Mouse (Mus musculus) thymus, adult 2 months (tissue): ENCODE data around the gene Araf. TPM values are rescaled to one million over a fixed set of nuclear protein-coding genes. Genes with fewer than 3 reads are reported as not detected.

Experiments used
- DNase-seq: peaks from one replicate; pipeline ENCODE4 v3.0.0; 2021
- H3K27ac ChIP-seq: fragments of 200-500 bp; 2 replicates; pipeline ENCODE4 v1.5.1; 2012; ENCODE audit warnings: low read length, control low read depth; ENCODE audit not compliant: control insufficient read depth, insufficient read depth
- H3K27me3 ChIP-seq: fragments of 200-500 bp; 2 replicates; pipeline ENCODE4 v1.6.1; 2012; ENCODE audit warnings: mild to moderate bottlenecking, low read length, moderate library complexity, mixed read lengths; ENCODE audit not compliant: control insufficient read depth, insufficient read depth
- H3K36me3 ChIP-seq: fragments of 200-500 bp; 2 replicates; pipeline ENCODE4 v1.6.1; 2012; ENCODE audit warnings: mild to moderate bottlenecking, low read length, moderate library complexity; ENCODE audit not compliant: control insufficient read depth, insufficient read depth
- H3K4me1 ChIP-seq: fragments of 200-500 bp; replicated peaks from 2 replicates; pipeline ENCODE4 v1.6.1; 2012; ENCODE audit warnings: low read length; ENCODE audit not compliant: control insufficient read depth, insufficient read depth
- H3K4me3 ChIP-seq: fragments of 200-500 bp; 2 replicates; pipeline ENCODE4 v1.5.1; 2012; ENCODE audit warnings: mild to moderate bottlenecking, low read length, control low read depth, moderate library complexity; ENCODE audit not compliant: control insufficient read depth, insufficient read depth
- CTCF ChIP-seq: fragments of 200-500 bp; IDR thresholded peaks from 2 replicates; pipeline ENCODE4 v1.5.1; 2012; ENCODE audit warnings: mild to moderate bottlenecking, control low read depth, low read length, moderate library complexity, borderline replicate concordance; ENCODE audit not compliant: control insufficient read depth, poor library complexity, insufficient read depth; ENCODE audit errors: extremely low read depth
- POLR2A ChIP-seq: fragments of 200-500 bp; IDR thresholded peaks from 2 replicates; pipeline ENCODE4 v1.6.1; 2012; ENCODE audit warnings: mild to moderate bottlenecking, low read length, control low read depth, moderate library complexity; ENCODE audit not compliant: control insufficient read depth, poor library complexity, insufficient read depth; ENCODE audit errors: extremely low read depth
- WGBS: fragments of 180-500 bp; shearing (Covaris S2); methylation state at CpG from one replicate; pipeline ENCODE4 v1.1.7; 2018; 5-methylcytosine and 5-hydroxymethylcytosine counted together
- polyA plus RNA-seq: library from polyadenylated mRNA; depleted of rRNA; stranded (reverse); fragments of >200 nt; gene quantifications from 2 replicates; pipeline ENCODE4 v1.2.3, GENCODE M21; 2012; rRNA removed

Gene Araf
- polyA plus RNA-seq = 194 and 224 TPM in 2 replicates

- no peaks in the 10 kb centered on the region for H3K36me3 ChIP-seq
- peaks cover 9% of the 10 kb centered on the region; the same call in 1 of the 2 replicates for H3K4me1 ChIP-seq
- H3K27me3 ChIP-seq = no peaks in the 10 kb centered on the region
- WGBS = 11% methylated on average over 6 of the region's 7 CpGs
- DNase-seq = no peak
- H3K27ac ChIP-seq = peak within 1 kb of the TSS; percentile 92
- H3K4me3 ChIP-seq = peak within 1 kb of the TSS; percentile 66
- TF ChIP-seq POLR2A (no peak), CTCF (no peak)
Observed at GRCm38 (mm10) chrX:20797681-20798080, at the start of gene Araf. Araf (plus strand) TSS chrX:20797814.

- Histone ChIP-seq H3K27me3 (no peaks in the 10 kb centered on the region), H3K4me1 (no peaks in the 10 kb centered on the region), H3K36me3 (no peaks in the 10 kb centered on the region), H3K4me3 (no peak overlapping the region), H3K27ac (no peak overlapping the region)
- DNase-seq = no peak
- no peak for TF ChIP-seq POLR2A
- TF ChIP-seq CTCF = no peak
- 100% methylated on average over 2 of the region's 2 CpGs for WGBS
Observed at GRCm38 (mm10) chrX:20748829-20749228, 48.8 kb upstream of the Araf start.

DNA sequence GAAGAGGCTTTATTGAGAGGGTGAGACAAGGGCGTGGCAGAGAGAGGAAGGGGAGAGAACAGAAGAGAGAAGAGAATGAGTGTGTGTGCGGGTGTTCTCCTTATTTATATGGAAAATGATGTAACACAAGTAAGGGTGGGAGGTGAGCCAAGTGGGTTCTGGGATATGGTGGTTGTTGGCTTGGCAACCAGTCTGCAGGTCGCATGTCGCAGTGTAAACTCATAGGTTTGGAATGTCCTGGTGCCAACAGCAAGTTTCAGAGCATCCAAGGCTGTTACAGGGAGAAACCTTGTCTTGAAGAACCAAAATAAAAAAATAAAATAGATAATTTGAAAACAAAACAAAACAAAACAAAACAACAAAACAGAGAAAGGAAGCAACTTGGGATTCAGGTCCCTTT, 36.4 kb upstream of the Araf start:
- no peak overlapping the region for H3K27ac ChIP-seq
- WGBS = 99% methylated on average over 4 of the region's 4 CpGs
- no peak for TF ChIP-seq CTCF
- TF ChIP-seq POLR2A = no peak
- no peaks in the 10 kb centered on the region for H3K36me3 ChIP-seq
- no peaks in the 10 kb centered on the region for H3K27me3 ChIP-seq
- no peaks in the 10 kb centered on the region for H3K4me1 ChIP-seq
- DNase-seq = no peak
- H3K4me3 ChIP-seq = no peak overlapping the region

DNA sequence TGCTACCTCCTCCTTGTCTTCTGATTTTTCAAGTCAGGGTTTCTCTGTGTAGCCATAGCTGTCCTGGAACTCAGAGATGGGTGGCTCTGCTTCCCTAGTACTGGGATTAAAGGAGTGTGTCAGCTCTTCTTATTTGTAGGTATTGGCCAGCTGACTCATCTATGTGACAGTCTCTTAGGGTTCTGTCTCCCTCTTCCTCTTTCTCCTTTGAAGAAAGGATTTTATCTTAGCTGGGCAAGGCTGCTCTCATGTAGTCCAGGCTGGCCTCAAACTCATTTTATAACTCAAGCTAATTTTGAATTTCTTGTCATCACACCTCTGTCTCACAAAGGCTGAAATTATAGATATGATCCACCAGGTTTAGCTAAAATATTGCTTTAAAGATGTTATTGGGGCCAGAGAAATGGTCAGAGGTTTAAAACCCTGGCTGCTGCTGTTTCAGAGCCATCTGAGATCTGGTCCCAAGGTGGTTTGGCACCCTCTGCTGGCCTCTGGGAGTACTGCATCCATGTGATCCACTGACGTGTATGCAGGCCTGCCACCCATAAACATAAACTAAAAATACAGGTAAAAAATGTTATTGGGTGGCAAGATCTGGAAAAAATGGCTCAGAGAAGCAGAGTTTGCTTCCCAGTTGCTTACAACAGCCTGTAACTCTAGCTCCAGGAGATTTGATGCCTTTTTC, 26.8 kb upstream of the Araf start:
- Histone ChIP-seq H3K27ac (no peak overlapping the region), H3K27me3 (no peaks in the 10 kb centered on the region), H3K36me3 (no peaks in the 10 kb centered on the region), H3K4me3 (no peak overlapping the region), H3K4me1 (peaks cover 8% of the 10 kb centered on the region)
- TF ChIP-seq POLR2A (no peak), CTCF (peak; percentile 51; the same call in 1 of the 2 replicates)
- 0% methylated on average over 1 of the region's 1 CpGs for WGBS
- peak; percentile 78 for DNase-seq

- Histone ChIP-seq H3K36me3 (no peaks in the 10 kb centered on the region), H3K27ac (no peak overlapping the region), H3K4me3 (no peak overlapping the region), H3K27me3 (no peaks in the 10 kb centered on the region), H3K4me1 (peaks cover 8% of the 10 kb centered on the region)
- no peak for DNase-seq
- 21% methylated on average over 2 of the region's 2 CpGs for WGBS
- TF ChIP-seq POLR2A (no peak), CTCF (no peak)
Observed at GRCm38 (mm10) chrX:20771666-20772065, 25.9 kb upstream of the Araf start.

DNA sequence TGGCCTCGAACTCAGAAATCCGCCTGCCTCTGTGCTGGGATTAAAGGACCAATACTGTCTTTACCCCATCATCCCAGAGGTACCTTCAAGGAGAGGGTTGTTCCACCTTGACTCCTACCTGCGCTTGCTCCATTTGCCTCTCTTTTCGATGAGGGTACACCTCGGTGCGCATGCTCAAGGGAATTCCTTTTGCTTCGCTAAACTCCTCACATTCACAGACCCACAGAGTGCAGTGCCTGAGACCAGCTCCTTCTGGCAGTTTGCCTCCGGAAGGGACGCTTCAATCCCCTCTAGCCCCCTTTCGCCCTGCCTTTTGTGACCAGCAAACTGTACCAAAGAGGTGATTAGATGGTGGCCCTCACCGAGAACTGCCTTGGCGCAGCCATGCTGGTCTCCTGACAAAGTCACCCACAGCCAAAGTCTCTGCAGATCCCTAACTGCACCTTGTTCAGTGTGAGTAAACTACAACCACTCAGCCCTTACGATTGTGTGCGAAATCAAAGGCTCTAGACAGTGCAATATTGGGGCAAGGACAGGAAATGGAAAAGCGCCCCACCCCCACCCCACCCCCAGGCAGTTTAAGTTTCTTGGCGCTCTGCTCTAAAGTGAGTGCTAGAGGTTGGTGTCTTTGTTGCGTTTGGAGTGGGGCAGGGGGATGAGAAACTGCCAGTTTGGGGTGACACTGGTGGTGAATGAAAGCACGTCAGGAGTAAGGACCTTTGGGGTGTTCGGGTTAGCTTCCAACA, 22.2 kb upstream of the Araf start:
- no peak for TF ChIP-seq CTCF
- no peak for TF ChIP-seq POLR2A
- DNase-seq = no peak

DNA sequence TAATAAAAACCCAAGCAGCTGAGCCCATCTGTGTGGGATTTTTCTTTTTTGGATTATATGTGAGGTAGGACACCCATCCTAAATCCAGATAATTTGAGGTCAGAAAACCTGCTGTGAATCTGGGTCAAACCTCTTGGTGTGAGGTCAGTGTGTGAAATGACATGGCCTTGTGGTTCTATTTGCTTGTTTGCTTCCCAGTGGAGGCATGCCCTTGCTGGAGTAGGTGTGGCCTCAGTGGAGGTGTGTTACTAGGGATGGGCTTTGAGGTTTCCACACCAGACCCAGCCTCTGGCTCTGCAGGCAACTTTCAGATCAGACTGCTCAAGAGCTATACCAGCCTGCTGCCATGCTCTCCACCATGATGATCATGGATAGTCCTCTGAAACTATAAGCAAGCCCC, 20.0 kb upstream of the Araf start:
- Histone ChIP-seq H3K27ac (no peak overlapping the region), H3K4me3 (no peak overlapping the region), H3K27me3 (no peaks in the 10 kb centered on the region), H3K4me1 (peaks cover 8% of the 10 kb centered on the region), H3K36me3 (no peaks in the 10 kb centered on the region)
- no peak for TF ChIP-seq CTCF
- no peak for TF ChIP-seq POLR2A
- no peak for DNase-seq

More for the DNA sequence above, 22.2 kb upstream of the Araf start:
- no peak overlapping the region for H3K27ac ChIP-seq
- H3K27me3 ChIP-seq = no peaks in the 10 kb centered on the region
- peaks cover 8% of the 10 kb centered on the region for H3K4me1 ChIP-seq
- WGBS = 65% methylated on average over 19 of the region's 19 CpGs
- no peaks in the 10 kb centered on the region for H3K36me3 ChIP-seq
- peak overlapping the region; percentile 25; the same call in 1 of the 2 replicates for H3K4me3 ChIP-seq
